Mouse (Mus musculus) midbrain, embryonic 14.5 days (tissue): ENCODE data around the gene Ush2a. TPM values are rescaled to one million over a fixed set of nuclear protein-coding genes. Genes with fewer than 3 reads are reported as not detected.

Experiments used
- ATAC-seq: fragments of 200-750 bp; cut with Nextera tagmentation; 2 replicates; pipeline ENCODE4 v1.8.0; 2017; ENCODE audit warnings: moderate number of reproducible peaks, moderate library complexity; ENCODE audit not compliant: low FRiP score, low TSS enrichment
- DNase-seq: peaks from one replicate; pipeline ENCODE4 v3.0.0-alpha.2; 2015
- H3K27ac ChIP-seq: fragments of 300-500 bp; sonication (generic); replicated peaks from 2 replicates; pipeline ENCODE4 v1.5.1; 2014; ENCODE audit warnings: mild to moderate bottlenecking, low read depth, low read length, moderate library complexity
- H3K27me3 ChIP-seq: fragments of 300-500 bp; sonication (generic); 2 replicates; pipeline ENCODE4 v1.6.1; 2014; ENCODE audit warnings: low read length, control low read depth, mixed read lengths; ENCODE audit not compliant: control insufficient read depth, insufficient read depth
- H3K36me3 ChIP-seq: fragments of 300-500 bp; sonication (generic); 2 replicates; pipeline ENCODE4 v1.6.1; 2014; ENCODE audit warnings: low read length, control low read depth; ENCODE audit not compliant: control insufficient read depth, insufficient read depth
- H3K4me1 ChIP-seq: fragments of 300-500 bp; sonication (generic); 2 replicates; pipeline ENCODE4 v1.6.1; 2014; ENCODE audit warnings: mild to moderate bottlenecking, antibody characterized with exemption, low read length, control low read depth; ENCODE audit not compliant: control insufficient read depth, insufficient read depth
- H3K4me2 ChIP-seq: fragments of 300-500 bp; sonication (generic); 2 replicates; pipeline ENCODE4 v1.6.1; 2014; ENCODE audit warnings: mild to moderate bottlenecking, low read length, moderate library complexity
- H3K4me3 ChIP-seq: fragments of 300-500 bp; sonication (generic); replicated peaks from 2 replicates; pipeline ENCODE4 v1.5.1; 2014; ENCODE audit warnings: low read depth, low read length
- H3K9ac ChIP-seq: fragments of 300-500 bp; sonication (generic); replicated peaks from 2 replicates; pipeline ENCODE4 v1.6.1; 2014; ENCODE audit warnings: mild to moderate bottlenecking, low read length, moderate library complexity
- H3K9me3 ChIP-seq: fragments of 300-500 bp; sonication (generic); 2 replicates; pipeline ENCODE4 v1.6.1; 2016; ENCODE audit warnings: low read length, control low read depth, mixed read lengths; ENCODE audit not compliant: control insufficient read depth
- WGBS: fragments of 180-500 bp; shearing (Covaris S2); extraction: QIAGEN DNeasy Blood & Tissue Kit; methylation state at CpG from one replicate; pipeline ENCODE4 v1.1.7; 2014; 5-methylcytosine and 5-hydroxymethylcytosine counted together
- polyA plus RNA-seq: library from polyadenylated mRNA; unstranded; fragments of >200 nt; fragmentation: Nextera tagmentation; extraction: Ambion mirVana; gene quantifications from 2 replicates; pipeline ENCODE4 v1.2.1, GENCODE M21; 2014

Gene Ush2a
- polyA plus RNA-seq, 1 experiment from 2014 or later = 0.62 TPM

DNA sequence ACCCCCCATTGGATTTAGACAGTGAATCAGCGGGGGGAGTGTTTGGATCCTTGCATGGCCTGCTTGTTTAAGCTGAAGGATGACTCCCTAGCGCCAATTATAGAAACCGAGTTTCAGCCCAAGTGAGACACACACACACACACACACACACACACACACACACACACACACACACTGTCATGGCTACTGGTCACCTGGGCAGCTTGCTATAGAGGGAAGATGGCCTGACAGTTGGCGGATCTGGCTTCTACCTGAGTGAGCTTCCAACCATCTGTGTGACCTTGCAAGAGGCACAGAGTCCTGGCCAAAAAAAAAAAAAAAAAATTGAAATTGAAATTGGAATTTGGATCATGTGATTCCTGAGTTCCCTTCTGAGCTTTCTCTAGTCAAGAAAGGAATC is 690.7 kb downstream of the Ush2a start:
- 93% methylated on average over 4 of the region's 4 CpGs for WGBS
- no peaks in the 10 kb centered on the region for H3K4me1 ChIP-seq
- H3K36me3 ChIP-seq = no peaks in the 10 kb centered on the region
- H3K9ac ChIP-seq = no peak overlapping the region
- DNase-seq (no peak), ATAC-seq (no peak)
- H3K4me3 ChIP-seq = no peak overlapping the region
- H3K4me2 ChIP-seq = no peak overlapping the region
- H3K9me3 ChIP-seq = no peaks in the 10 kb centered on the region
- no peak overlapping the region for H3K27ac ChIP-seq
- H3K27me3 ChIP-seq = no peaks in the 10 kb centered on the region

DNA sequence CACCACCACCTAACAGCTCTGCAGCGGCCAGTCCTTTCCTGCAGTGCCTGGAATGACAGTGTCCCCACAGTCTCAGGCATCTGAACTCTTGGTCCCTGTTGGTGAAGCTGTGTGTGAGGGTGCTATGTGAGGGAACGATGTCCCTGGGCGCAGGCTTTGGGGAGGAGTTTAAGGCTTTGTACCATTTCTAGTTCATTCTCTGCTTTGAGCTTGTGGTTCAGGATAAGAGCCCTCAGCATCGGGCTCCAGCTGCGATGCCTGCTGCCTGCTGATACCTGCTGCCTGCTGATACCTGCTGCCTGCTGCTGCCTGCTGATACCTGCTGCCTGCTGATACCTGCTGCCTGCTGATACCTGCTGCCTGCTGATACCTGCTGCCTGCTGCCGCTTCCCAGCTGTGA is 711.3 kb downstream of the Ush2a start:
- DNase-seq = no peak
- no peaks in the 10 kb centered on the region for H3K4me1 ChIP-seq
- H3K27ac ChIP-seq = no peak overlapping the region
- no peak for ATAC-seq
- H3K27me3 ChIP-seq = no peaks in the 10 kb centered on the region
- WGBS = 97% methylated on average over 6 of the region's 6 CpGs
- H3K4me3 ChIP-seq = no peak overlapping the region
- H3K36me3 ChIP-seq = peaks cover 86% of the 10 kb centered on the region
- no peak overlapping the region for H3K4me2 ChIP-seq
- no peak overlapping the region for H3K9ac ChIP-seq
- H3K9me3 ChIP-seq = no peaks in the 10 kb centered on the region

- no peaks in the 10 kb centered on the region for H3K9me3 ChIP-seq
- H3K4me1 ChIP-seq = no peaks in the 10 kb centered on the region
- H3K9ac ChIP-seq = no peak overlapping the region
- no peaks in the 10 kb centered on the region for H3K27me3 ChIP-seq
- no peak overlapping the region for H3K4me2 ChIP-seq
- no peak overlapping the region for H3K4me3 ChIP-seq
- peaks cover 85% of the 10 kb centered on the region for H3K36me3 ChIP-seq
- no peak overlapping the region for H3K27ac ChIP-seq
- 93% methylated on average over 16 of the region's 16 CpGs for WGBS
- DNase-seq (no peak), ATAC-seq (no peak)
Observed at GRCm38 (mm10) chr1:188973926-188974325, 712.1 kb downstream of the Ush2a start.

GRCm38 (mm10) chr1:188980050-188980449 is 718.2 kb downstream of the Ush2a start:
- Histone ChIP-seq H3K4me3 (no peak overlapping the region), H3K9me3 (no peaks in the 10 kb centered on the region), H3K4me1 (no peaks in the 10 kb centered on the region), H3K4me2 (no peak overlapping the region), H3K9ac (no peak overlapping the region), H3K27ac (no peak overlapping the region), H3K27me3 (no peaks in the 10 kb centered on the region), H3K36me3 (peaks cover 84% of the 10 kb centered on the region)
- ATAC-seq (no peak), DNase-seq (peak; percentile 74)
- 30% methylated on average over 3 of the region's 3 CpGs for WGBS

GRCm38 (mm10) chr1:188993218-188993617 is 731.4 kb downstream of the Ush2a start:
- Histone ChIP-seq H3K4me1 (no peaks in the 10 kb centered on the region), H3K4me2 (no peak overlapping the region), H3K36me3 (peaks cover 66% of the 10 kb centered on the region), H3K4me3 (no peak overlapping the region), H3K9ac (no peak overlapping the region), H3K9me3 (no peaks in the 10 kb centered on the region), H3K27ac (no peak overlapping the region), H3K27me3 (no peaks in the 10 kb centered on the region)
- DNase-seq (peak; percentile 84), ATAC-seq (no peak)
- WGBS = 40% methylated on average over 4 of the region's 4 CpGs

DNA sequence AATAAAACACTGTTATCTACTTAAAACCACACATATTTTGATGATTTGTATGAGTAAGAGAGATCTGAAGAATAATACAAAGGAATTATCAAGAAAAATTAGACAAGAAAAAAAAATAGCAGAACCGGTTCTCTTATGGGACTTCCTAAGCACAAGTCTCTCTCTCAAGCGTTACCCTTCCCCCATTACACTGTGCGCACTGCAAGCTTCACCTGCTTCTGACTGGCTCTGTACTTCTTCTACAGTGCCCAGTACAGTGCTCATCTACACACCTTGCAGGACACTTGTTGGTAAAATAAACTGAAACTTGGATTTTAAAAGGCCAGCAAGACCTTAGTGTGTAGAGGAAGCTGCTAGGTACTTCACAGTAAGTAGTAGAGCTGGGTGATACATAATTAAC is 736.1 kb downstream of the Ush2a start:
- Histone ChIP-seq H3K9ac (no peak overlapping the region), H3K4me2 (no peak overlapping the region), H3K36me3 (peaks cover 61% of the 10 kb centered on the region), H3K4me3 (no peak overlapping the region), H3K27me3 (no peaks in the 10 kb centered on the region), H3K9me3 (no peaks in the 10 kb centered on the region), H3K27ac (no peak overlapping the region), H3K4me1 (no peaks in the 10 kb centered on the region)
- ATAC-seq = no peak
- no peak for DNase-seq
- 96% methylated on average over 3 of the region's 3 CpGs for WGBS

- Histone ChIP-seq H3K27ac (no peak overlapping the region), H3K4me2 (no peak overlapping the region), H3K9me3 (no peaks in the 10 kb centered on the region), H3K4me1 (peaks cover 7% of the 10 kb centered on the region; the same call in 1 of the 2 replicates), H3K27me3 (no peaks in the 10 kb centered on the region), H3K4me3 (no peak overlapping the region), H3K36me3 (peaks cover 55% of the 10 kb centered on the region), H3K9ac (no peak overlapping the region)
- no peak for ATAC-seq
- 92% methylated on average over 10 of the region's 10 CpGs for WGBS
- no peak for DNase-seq
Observed at GRCm38 (mm10) chr1:188999981-189000380, 738.2 kb downstream of the Ush2a start.

GRCm38 (mm10) chr1:189001815-189002214 is 740.0 kb downstream of the Ush2a start:
- Histone ChIP-seq H3K27me3 (no peaks in the 10 kb centered on the region), H3K4me3 (no peak overlapping the region), H3K4me2 (no peak overlapping the region), H3K9ac (no peak overlapping the region), H3K9me3 (no peaks in the 10 kb centered on the region), H3K36me3 (peaks cover 36% of the 10 kb centered on the region), H3K27ac (no peak overlapping the region), H3K4me1 (peaks cover 20% of the 10 kb centered on the region)
- DNase-seq (no peak), ATAC-seq (no peak)
- WGBS = 93% methylated on average over 12 of the region's 12 CpGs

GRCm38 (mm10) chr1:189004774-189005173 is 743.0 kb downstream of the Ush2a start:
- Histone ChIP-seq H3K9ac (no peak overlapping the region), H3K4me2 (no peak overlapping the region), H3K27ac (no peak overlapping the region), H3K27me3 (no peaks in the 10 kb centered on the region), H3K4me3 (no peak overlapping the region), H3K9me3 (no peaks in the 10 kb centered on the region), H3K4me1 (peaks cover 22% of the 10 kb centered on the region), H3K36me3 (peaks cover 11% of the 10 kb centered on the region)
- WGBS = 100% methylated on average over 1 of the region's 1 CpGs
- DNase-seq (no peak), ATAC-seq (no peak)
